Mouse (Mus musculus): ENCODE results near the gene Kcnv2.

Kcnv2 gene

GRCm38 (mm10) chr19:27322281-27322680 is at the start of gene Kcnv2:
Gene Kcnv2, plus strand, starts transcription at chr19:27322588.
- no peak for DNase-seq

- no peak for DNase-seq
Measured at GRCm38 (mm10) chr19:27273385-27273784, 49.0 kb upstream of the Kcnv2 start.

- no peak for DNase-seq
Measured at GRCm38 (mm10) chr19:27274382-27274781, 48.0 kb upstream of the Kcnv2 start.

GRCm38 (mm10) chr19:27279174-27279573 is 43.2 kb upstream of the Kcnv2 start:
- no peak for DNase-seq

- DNase-seq, result no peak
Measured at GRCm38 (mm10) chr19:27310039-27310438, 12.3 kb upstream of the Kcnv2 start.

GRCm38 (mm10) chr19:27311311-27311710 is 11.1 kb upstream of the Kcnv2 start:
- no peak for DNase-seq

- no peak for DNase-seq
Measured at GRCm38 (mm10) chr19:27312266-27313079, 9.9 kb upstream of the Kcnv2 start.

GRCm38 (mm10) chr19:27313080-27313413 is 9.3 kb upstream of the Kcnv2 start:
- no peak for DNase-seq

GRCm38 (mm10) chr19:27316313-27317258 is 5.8 kb upstream of the Kcnv2 start:
- DNase-seq, result no peak

GRCm38 (mm10) chr19:27317337-27317736 is 5.1 kb upstream of the Kcnv2 start:
- no peak for DNase-seq

- DNase-seq, result no peak
Measured at GRCm38 (mm10) chr19:27322911-27323627, 681 bp downstream of the Kcnv2 start.

GRCm38 (mm10) chr19:27325558-27325957 is 3.2 kb downstream of the Kcnv2 start:
- no peak for DNase-seq

GRCm38 (mm10) chr19:27327569-27327968 is 5.2 kb downstream of the Kcnv2 start:
- no peak for DNase-seq

GRCm38 (mm10) chr19:27328166-27328565 is 5.8 kb downstream of the Kcnv2 start:
- DNase-seq, result no peak

- DNase-seq, result no peak
Measured at GRCm38 (mm10) chr19:27328644-27329043, 6.3 kb downstream of the Kcnv2 start.

GRCm38 (mm10) chr19:27332207-27332794 is 9.9 kb downstream of the Kcnv2 start:
- DNase-seq, result no peak

GRCm38 (mm10) chr19:27336126-27336917 is 13.9 kb downstream of the Kcnv2 start:
- no peak for DNase-seq

GRCm38 (mm10) chr19:27346501-27346900 is 24.1 kb downstream of the Kcnv2 start:
- no peak for DNase-seq

- no peak for DNase-seq
Measured at GRCm38 (mm10) chr19:27351700-27352099, 29.3 kb downstream of the Kcnv2 start.

GRCm38 (mm10) chr19:27360381-27360780 is 38.0 kb downstream of the Kcnv2 start:
- DNase-seq, result no peak

GRCm38 (mm10) chr19:27363891-27364290 is 41.5 kb downstream of the Kcnv2 start:
- no peak for DNase-seq

GRCm38 (mm10) chr19:27364521-27364931 is 42.1 kb downstream of the Kcnv2 start:
- DNase-seq, result no peak

Data from cerebellum, adult 11-12 months (tissue).